Mouse (Mus musculus): ENCODE data around the gene Alppl2. TPM values are rescaled to one million over a fixed set of nuclear protein-coding genes. Genes with fewer than 3 reads are reported as not detected.

Alppl2 gene
- polyA plus RNA-seq (2015; fragmentation: Nextera tagmentation; extraction: Ambion mirVana) = not detected in 2 replicates

GRCm38 (mm10) chr1:87089828-87090227, at the start of gene Alppl2:
Gene Alppl2, minus strand, starts transcription at chr1:87089928.
- Histone ChIP-seq H3K4me2 (replicated peaks) (no peak within 1 kb of the TSS), H3K27me3 (replicated peaks) (no peaks in the 10 kb centered on the region), H3K4me1 (replicated peaks) (no peaks in the 10 kb centered on the region), H3K36me3 (no peaks in the 10 kb centered on the region), H3K27ac (no peak within 1 kb of the TSS), H3K4me3 (replicated peaks) (no peak within 1 kb of the TSS), H3K9me3 (no peaks in the 10 kb centered on the region), H3K9ac (no peak within 1 kb of the TSS)
- no peak for ATAC-seq
- 66% methylated on average over 4 of the region's 4 CpGs for whole genome bisulfite sequencing

- Histone ChIP-seq H3K4me2 (replicated peaks) (no peak overlapping the region), H3K36me3 (no peaks in the 10 kb centered on the region), H3K4me3 (replicated peaks) (no peak overlapping the region), H3K4me1 (replicated peaks) (no peaks in the 10 kb centered on the region), H3K9ac (no peak overlapping the region), H3K27me3 (replicated peaks) (peaks cover 17% of the 10 kb centered on the region), H3K9me3 (no peaks in the 10 kb centered on the region), H3K27ac (no peak overlapping the region)
- 83% methylated on average over 4 of the region's 4 CpGs for WGBS
- ATAC-seq = no peak
Observed at GRCm38 (mm10) chr1:87131803-87132202, 42.1 kb upstream of the Alppl2 start.

DNA sequence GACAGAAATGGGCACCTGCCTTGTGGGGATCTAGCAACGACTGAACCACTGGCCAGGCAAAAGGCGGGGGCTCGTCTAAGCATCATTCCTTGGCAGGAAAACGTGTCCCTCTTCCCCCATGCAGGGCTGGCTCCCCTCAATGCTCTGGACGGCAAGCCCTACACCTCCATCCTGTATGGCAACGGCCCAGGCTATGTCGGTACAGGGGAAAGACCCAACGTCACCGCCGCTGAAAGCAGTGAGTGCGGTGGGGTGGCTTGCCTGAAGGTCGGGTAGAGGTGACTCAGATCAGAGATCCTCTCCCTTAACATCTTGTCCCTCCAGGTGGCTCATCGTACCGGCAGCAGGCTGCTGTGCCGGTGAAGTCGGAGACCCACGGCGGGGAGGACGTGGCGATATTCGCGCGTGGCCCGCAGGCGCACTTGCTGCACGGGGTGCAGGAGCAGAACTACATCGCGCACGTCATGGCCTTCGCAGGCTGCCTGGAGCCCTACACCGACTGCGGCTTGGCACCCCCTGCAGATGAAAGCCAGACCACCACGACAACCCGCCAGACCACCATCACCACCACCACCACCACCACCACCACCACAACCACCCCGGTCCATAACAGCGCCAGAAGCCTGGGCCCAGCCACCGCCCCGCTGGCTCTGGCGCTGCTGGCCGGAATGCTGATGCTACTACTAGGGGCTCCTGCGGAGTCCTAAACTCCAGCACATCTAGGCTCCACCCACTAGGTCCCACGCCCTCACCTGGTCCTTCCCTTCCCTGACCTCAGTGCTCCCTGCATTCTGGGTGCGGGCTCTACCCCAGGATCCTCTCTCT, 37.7 kb upstream of the Alppl2 start:
- ATAC-seq = no peak
- no peaks in the 10 kb centered on the region for H3K36me3 ChIP-seq
- H3K9me3 ChIP-seq = no peaks in the 10 kb centered on the region
- H3K4me1 ChIP-seq (replicated peaks) = no peaks in the 10 kb centered on the region
- WGBS = 6% methylated on average over 43 of the region's 43 CpGs
- peaks cover 27% of the 10 kb centered on the region for H3K27me3 ChIP-seq (replicated peaks)
- no peak overlapping the region for H3K9ac ChIP-seq
- peak overlapping the region; percentile 22; the same call in 1 of the 2 replicates for H3K4me2 ChIP-seq (replicated peaks)
- no peak overlapping the region for H3K27ac ChIP-seq
- H3K4me3 ChIP-seq (replicated peaks) = no peak overlapping the region

DNA sequence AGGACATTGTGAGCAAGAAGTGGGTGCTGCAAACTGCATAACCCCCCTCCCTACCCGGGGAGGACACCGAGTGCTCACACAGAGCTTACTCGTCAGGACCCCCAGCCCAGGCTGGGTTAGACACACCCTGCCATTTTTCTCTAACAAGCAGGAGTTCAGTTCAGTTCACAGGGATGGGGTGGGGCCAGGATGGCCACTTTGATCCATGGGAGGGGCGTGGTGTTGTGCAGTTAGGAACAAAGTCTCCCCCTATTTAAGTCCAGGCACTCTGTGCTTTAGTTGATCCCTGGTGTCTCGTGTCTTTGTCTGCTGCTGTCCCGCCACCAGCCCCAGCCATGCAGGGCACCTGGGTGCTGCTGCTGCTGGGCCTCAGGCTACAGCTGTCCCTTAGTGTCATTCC, 34.9 kb upstream of the Alppl2 start, which contains the start of gene Akp3:
TSS of gene Akp3 (plus strand) at position 301 of the 400 bp plus-strand sequence.
- H3K9ac ChIP-seq = no peak within 1 kb of the TSS
- ATAC-seq = peak; percentile 45
- no peak within 1 kb of the TSS for H3K4me2 ChIP-seq (replicated peaks)
- no peak within 1 kb of the TSS for H3K4me3 ChIP-seq (replicated peaks)
- no peaks in the 10 kb centered on the region for H3K36me3 ChIP-seq
- peaks cover 27% of the 10 kb centered on the region for H3K27me3 ChIP-seq (replicated peaks)
- H3K27ac ChIP-seq = no peak within 1 kb of the TSS
- H3K9me3 ChIP-seq = no peaks in the 10 kb centered on the region
- no peaks in the 10 kb centered on the region for H3K4me1 ChIP-seq (replicated peaks)
- 74% methylated on average over 6 of the region's 6 CpGs for WGBS

DNA sequence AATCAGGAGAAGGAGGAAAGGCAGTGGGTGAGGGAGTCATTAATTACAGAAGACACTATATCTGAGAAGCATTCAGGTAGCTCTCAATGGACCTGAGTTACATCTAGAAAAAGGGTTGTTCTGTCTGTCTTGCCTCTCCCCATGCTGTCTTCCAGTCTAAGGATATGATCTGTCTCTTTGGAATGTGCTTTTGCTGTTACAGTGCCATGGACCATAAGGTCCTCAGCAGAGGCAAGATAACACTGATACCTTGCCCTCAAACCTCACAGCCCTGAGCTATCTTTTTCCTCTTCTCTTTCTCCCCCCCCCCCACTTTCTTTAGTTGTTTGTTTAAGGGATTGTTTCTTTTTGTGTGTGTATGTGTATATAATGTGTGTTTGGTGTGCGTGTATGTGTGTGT, 25.1 kb upstream of the Alppl2 start:
- no peaks in the 10 kb centered on the region for H3K36me3 ChIP-seq
- no peak overlapping the region for H3K27ac ChIP-seq
- no peak overlapping the region for H3K4me3 ChIP-seq (replicated peaks)
- H3K4me2 ChIP-seq (replicated peaks) = no peak overlapping the region
- ATAC-seq = no peak
- H3K9ac ChIP-seq = no peak overlapping the region
- WGBS = 63% methylated on average over 1 of the region's 1 CpGs
- H3K27me3 ChIP-seq (replicated peaks) = no peaks in the 10 kb centered on the region
- H3K4me1 ChIP-seq (replicated peaks) = no peaks in the 10 kb centered on the region
- no peaks in the 10 kb centered on the region for H3K9me3 ChIP-seq

DNA sequence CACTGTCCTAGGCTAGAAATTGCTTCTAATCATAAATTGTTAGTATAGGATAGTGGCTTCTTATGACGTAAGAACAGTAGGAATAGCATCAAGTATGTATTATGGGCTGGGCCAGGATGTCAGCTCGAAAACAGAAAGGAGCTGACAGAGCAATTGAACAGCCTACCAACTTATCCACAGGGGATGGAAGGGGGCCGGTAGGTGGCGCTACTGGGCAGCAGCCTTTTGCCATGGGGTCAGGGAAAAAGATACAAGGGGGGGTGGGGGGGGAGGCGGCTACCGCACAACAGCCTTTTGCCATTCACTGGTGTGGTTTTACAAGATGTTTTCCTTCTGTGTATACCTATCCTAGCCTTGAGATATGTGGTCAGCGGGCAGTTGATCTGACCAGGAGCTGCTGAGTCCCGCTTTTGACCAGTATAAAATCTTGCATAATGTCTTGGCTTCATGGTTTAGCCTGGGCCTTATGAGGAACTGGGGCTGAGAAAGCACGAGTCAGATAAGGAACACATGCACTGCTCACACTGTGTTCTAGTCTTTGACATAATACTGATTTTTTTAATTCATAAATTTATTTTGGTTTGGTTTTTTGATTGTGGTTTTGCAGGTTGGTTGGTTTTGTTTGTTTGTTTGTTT, 22.1 kb upstream of the Alppl2 start:
- H3K4me1 ChIP-seq (replicated peaks) = no peaks in the 10 kb centered on the region
- no peaks in the 10 kb centered on the region for H3K27me3 ChIP-seq (replicated peaks)
- no peaks in the 10 kb centered on the region for H3K9me3 ChIP-seq
- H3K27ac ChIP-seq = no peak overlapping the region
- no peak overlapping the region for H3K4me3 ChIP-seq (replicated peaks)
- H3K36me3 ChIP-seq = no peaks in the 10 kb centered on the region
- H3K9ac ChIP-seq = no peak overlapping the region
- ATAC-seq = no peak
- 38% methylated on average over 9 of the region's 9 CpGs for WGBS
- H3K4me2 ChIP-seq (replicated peaks) = no peak overlapping the region

DNA sequence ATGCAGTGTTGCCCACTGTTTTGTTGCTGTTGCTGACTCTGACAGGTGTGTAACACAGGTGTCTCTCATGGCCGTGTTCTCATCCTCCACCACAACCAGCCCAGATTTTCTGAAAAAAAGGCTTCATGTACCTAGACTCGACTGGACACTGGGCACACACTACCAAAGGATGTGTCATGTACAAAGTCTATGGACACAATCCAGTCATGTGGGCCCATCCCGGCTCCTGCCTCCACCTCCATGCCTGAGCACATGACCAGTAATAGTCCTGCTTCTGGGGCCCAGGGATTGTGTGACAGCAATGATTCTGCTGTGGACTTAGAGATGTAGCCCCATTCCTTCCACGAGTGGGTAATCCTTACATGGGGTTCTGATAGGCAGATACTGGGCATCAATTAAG, 18.8 kb upstream of the Alppl2 start:
- no peaks in the 10 kb centered on the region for H3K36me3 ChIP-seq
- WGBS = 86% methylated on average over 4 of the region's 4 CpGs
- no peak overlapping the region for H3K27ac ChIP-seq

GRCm38 (mm10) chr1:87106536-87106935, 16.8 kb upstream of the Alppl2 start:
- Histone ChIP-seq H3K36me3 (no peaks in the 10 kb centered on the region), H3K9me3 (no peaks in the 10 kb centered on the region), H3K9ac (no peak overlapping the region), H3K4me3 (replicated peaks) (no peak overlapping the region), H3K4me1 (replicated peaks) (no peaks in the 10 kb centered on the region), H3K27ac (no peak overlapping the region), H3K4me2 (replicated peaks) (no peak overlapping the region), H3K27me3 (replicated peaks) (no peaks in the 10 kb centered on the region)
- no peak for ATAC-seq
- 79% methylated on average over 8 of the region's 8 CpGs for WGBS

More for the DNA sequence above, 18.8 kb upstream of the Alppl2 start:
- H3K27me3 ChIP-seq (replicated peaks) = no peaks in the 10 kb centered on the region
- no peaks in the 10 kb centered on the region for H3K9me3 ChIP-seq
- H3K4me3 ChIP-seq (replicated peaks) = no peak overlapping the region
- no peaks in the 10 kb centered on the region for H3K4me1 ChIP-seq (replicated peaks)
- no peak overlapping the region for H3K9ac ChIP-seq
- no peak for ATAC-seq
- H3K4me2 ChIP-seq (replicated peaks) = no peak overlapping the region

GRCm38 (mm10) chr1:87103936-87104335, 14.2 kb upstream of the Alppl2 start:
- no peak overlapping the region for H3K4me3 ChIP-seq (replicated peaks)
- H3K36me3 ChIP-seq = no peaks in the 10 kb centered on the region
- no peak overlapping the region for H3K9ac ChIP-seq
- H3K27ac ChIP-seq = no peak overlapping the region
- H3K9me3 ChIP-seq = no peaks in the 10 kb centered on the region
- H3K4me1 ChIP-seq (replicated peaks) = no peaks in the 10 kb centered on the region
- H3K4me2 ChIP-seq (replicated peaks) = no peak overlapping the region
- 80% methylated on average over 1 of the region's 1 CpGs for WGBS
- ATAC-seq = no peak
- H3K27me3 ChIP-seq (replicated peaks) = 0 out of 2 replicates have a peak, but pooled peaks cover 5% of the 10 kb centered on the region

DNA sequence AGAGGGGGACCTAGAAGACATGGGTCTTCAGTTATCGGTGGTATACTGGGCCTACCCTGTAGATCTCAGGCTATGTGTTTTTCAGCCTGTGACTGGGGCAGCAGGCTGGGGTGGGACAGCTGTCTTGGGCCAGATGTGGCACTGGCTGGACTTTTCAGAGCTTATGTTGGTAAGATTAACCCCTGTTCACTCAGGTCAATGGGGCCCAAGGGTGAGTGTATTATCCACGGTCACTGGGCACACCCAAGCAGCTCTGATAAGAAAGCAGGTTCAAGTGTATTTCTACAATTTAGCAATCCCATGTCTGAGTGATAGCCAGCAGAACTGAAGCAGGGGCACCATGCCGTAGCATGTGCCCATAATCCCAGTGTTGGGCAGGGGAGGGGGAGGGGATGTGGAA, 12.4 kb upstream of the Alppl2 start:
- H3K27ac ChIP-seq = peak overlapping the region; percentile 36; the same call in 1 of the 2 replicates

DNA sequence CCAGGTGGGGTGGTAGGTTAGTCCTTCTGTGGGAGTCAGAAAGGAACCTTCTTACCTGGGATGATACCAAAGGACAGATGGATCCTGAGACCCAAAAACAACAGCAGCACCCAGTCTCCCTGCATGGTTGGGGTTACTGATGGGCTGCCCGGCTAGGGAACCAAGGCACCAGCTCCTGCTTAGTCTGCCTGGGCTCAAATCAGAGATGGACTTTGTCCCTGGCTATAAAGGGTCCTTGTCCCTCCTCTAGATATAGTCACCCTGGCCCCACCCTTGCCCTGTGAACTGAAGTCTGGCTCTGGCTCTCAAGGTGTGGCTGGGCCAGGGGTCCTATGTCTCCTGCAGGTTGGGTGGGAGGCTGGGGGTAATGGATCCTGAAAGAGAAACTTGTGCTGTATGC, 11.7 kb upstream of the Alppl2 start, which contains the start of gene Alpi:
TSS of gene Alpi (minus strand) at position 196 of the 400 bp plus-strand sequence.
- Histone ChIP-seq H3K4me1 (replicated peaks) (no peaks in the 10 kb centered on the region), H3K4me3 (replicated peaks) (peak within 1 kb of the TSS; percentile 6; the same call in 1 of the 2 replicates), H3K27ac (peak within 1 kb of the TSS; percentile 36; the same call in 1 of the 2 replicates), H3K9ac (no peak within 1 kb of the TSS), H3K9me3 (no peaks in the 10 kb centered on the region), H3K36me3 (no peaks in the 10 kb centered on the region), H3K4me2 (replicated peaks) (peak within 1 kb of the TSS; percentile 31), H3K27me3 (replicated peaks) (0 out of 2 replicates have a peak, but pooled peaks cover 8% of the 10 kb centered on the region)
- WGBS = 59% methylated on average over 1 of the region's 1 CpGs
- peak; percentile 87 for ATAC-seq

More for the DNA sequence above, 12.4 kb upstream of the Alppl2 start:
- Histone ChIP-seq H3K4me3 (replicated peaks) (no peak overlapping the region), H3K4me2 (replicated peaks) (no peak overlapping the region), H3K9me3 (no peaks in the 10 kb centered on the region), H3K36me3 (no peaks in the 10 kb centered on the region), H3K27me3 (replicated peaks) (0 out of 2 replicates have a peak, but pooled peaks cover 8% of the 10 kb centered on the region), H3K9ac (no peak overlapping the region), H3K4me1 (replicated peaks) (no peaks in the 10 kb centered on the region)
- ATAC-seq = peak; percentile 73
- WGBS = 63% methylated on average over 3 of the region's 3 CpGs

DNA sequence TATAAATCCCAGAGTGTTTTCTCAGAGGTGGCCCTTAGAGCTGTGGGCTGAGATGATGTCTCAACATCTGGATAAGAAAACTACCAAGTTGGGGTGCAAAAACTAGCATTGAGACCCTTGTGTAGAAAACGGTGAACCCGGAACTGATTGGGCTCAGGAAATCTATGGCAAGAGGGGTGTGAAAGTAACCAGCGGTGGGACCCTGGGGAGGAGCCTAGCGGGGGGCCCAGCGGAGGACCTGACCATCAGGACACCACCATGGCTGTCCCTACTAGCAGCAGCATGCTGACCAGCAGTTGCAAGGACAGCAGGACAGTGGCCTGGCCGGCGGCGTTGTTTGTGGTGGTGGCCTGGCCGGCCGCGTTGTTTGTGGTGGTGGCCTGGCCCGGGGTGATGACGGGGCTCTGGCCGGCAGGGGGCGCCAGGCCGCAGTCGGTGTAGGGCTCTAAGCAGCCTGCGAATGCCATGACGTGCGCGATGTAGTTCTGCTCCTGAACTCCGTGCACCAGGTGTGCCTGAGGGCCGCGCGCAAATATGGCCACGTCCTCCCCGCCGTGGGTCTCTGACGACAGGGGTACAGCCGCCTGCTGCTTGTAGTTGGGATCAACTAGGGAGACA, 8.7 kb upstream of the Alppl2 start:
- 16% methylated on average over 30 of the region's 30 CpGs for WGBS
- Histone ChIP-seq H3K27me3 (replicated peaks) (0 out of 2 replicates have a peak, but pooled peaks cover 8% of the 10 kb centered on the region), H3K4me3 (replicated peaks) (no peak overlapping the region), H3K9ac (no peak overlapping the region), H3K9me3 (no peaks in the 10 kb centered on the region), H3K4me2 (replicated peaks) (peak overlapping the region; percentile 33), H3K27ac (no peak overlapping the region), H3K4me1 (replicated peaks) (no peaks in the 10 kb centered on the region), H3K36me3 (no peaks in the 10 kb centered on the region)
- peak; percentile 42; the same call in 1 of the 2 replicates for ATAC-seq

Measured in intestine, embryonic 15.5 days (tissue).